Mouse (Mus musculus) monocyte, adult 5-6 weeks (primary cell): ENCODE data around the gene Ube2dnl1. TPM values are rescaled to one million over a fixed set of nuclear protein-coding genes. Genes with fewer than 3 reads are reported as not detected.

Experiments
- ATAC-seq: fragments of 153-309, 156-312 bp; replicated peaks from 2 replicates; pipeline ENCODE4 v1.8.0; 2017; ENCODE audit warnings: mild to moderate bottlenecking; ENCODE audit not compliant: low TSS enrichment, insufficient number of reproducible peaks, severe bottlenecking, poor library complexity, low FRiP score
- total RNA-seq: library from RNA; stranded (forward); fragments of 200-1000, 200-491, 200-594 nt; gene quantifications from 3 replicates; pipeline ENCODE4 v1.2.3, GENCODE M21; 2017

Gene Ube2dnl1
- not detected in 3 replicates for total RNA-seq

GRCm38 (mm10) chrX:114904712-114905111, at the start of gene Ube2dnl1:
TSS of gene Ube2dnl1 (plus strand) at chrX:114905012.
- no peak for ATAC-seq

- no peak for ATAC-seq
Observed at GRCm38 (mm10) chrX:114895489-114895888, 9.3 kb upstream of the Ube2dnl1 start.

- no peak for ATAC-seq
Observed at GRCm38 (mm10) chrX:114897506-114897905, 7.3 kb upstream of the Ube2dnl1 start.

- no peak for ATAC-seq
Observed at GRCm38 (mm10) chrX:114903391-114903790, 1.4 kb upstream of the Ube2dnl1 start.

GRCm38 (mm10) chrX:114907282-114907681, 2.5 kb downstream of the Ube2dnl1 start, which contains the start of gene Ube2dnl2:
TSS of gene Ube2dnl2 (plus strand) at chrX:114907582.
- no peak for ATAC-seq

GRCm38 (mm10) chrX:114955066-114955465, 50.3 kb downstream of the Ube2dnl1 start:
- no peak for ATAC-seq

Other genes starting within 250 kb of the Ube2dnl1 start
- gene Ube2dnl2, start 2.6 kb downstream of the Ube2dnl1 start, total RNA-seq, result not detected in 3 replicates